Mouse (Mus musculus): ENCODE results near the gene Pfn1. TPM values are rescaled to one million over a fixed set of nuclear protein-coding genes. Genes with fewer than 3 reads are reported as not detected.

Gene Pfn1
- polyA plus RNA-seq, 1 experiment from 2014 or later = 578 TPM

GRCm38 (mm10) chr11:70638293-70638692, 16.2 kb downstream of the Pfn1 start:
- no peaks in the 10 kb centered on the region for H3K4me1 ChIP-seq (ENCODE audit: control insufficient read depth, insufficient read depth, low read length)
- WGBS = 78% methylated on average over 1 of the region's 1 CpGs
- no peaks in the 10 kb centered on the region for H3K27me3 ChIP-seq (ENCODE audit: control insufficient read depth, insufficient read depth, low read length)
- ATAC-seq (ENCODE audit: low read depth) = no peak
- H3K9ac ChIP-seq (replicated peaks; ENCODE audit: low read depth, low read length) = no peak overlapping the region
- no peak overlapping the region for H3K4me3 ChIP-seq (ENCODE audit: low read depth, low read length)
- 0 out of 2 replicates have a peak, but pooled peaks cover 2% of the 10 kb centered on the region for H3K36me3 ChIP-seq (ENCODE audit: control insufficient read depth, insufficient read depth, low read length)
- no peak overlapping the region for H3K27ac ChIP-seq (ENCODE audit: low read depth, low read length)
- no peaks in the 10 kb centered on the region for H3K9me3 ChIP-seq (ENCODE audit: control insufficient read depth, low read length)
- H3K4me2 ChIP-seq (ENCODE audit: low read depth, low read length) = no peak overlapping the region

- H3K9me3 ChIP-seq (ENCODE audit: control insufficient read depth, low read length) = no peaks in the 10 kb centered on the region
Measured at GRCm38 (mm10) chr11:70637764-70638163, 16.7 kb downstream of the Pfn1 start.

GRCm38 (mm10) chr11:70635601-70636000, 18.8 kb downstream of the Pfn1 start:
- Histone ChIP-seq H3K36me3 (ENCODE audit: control insufficient read depth, insufficient read depth, low read length) (no peaks in the 10 kb centered on the region), H3K4me1 (ENCODE audit: control insufficient read depth, insufficient read depth, low read length) (no peaks in the 10 kb centered on the region), H3K9me3 (ENCODE audit: control insufficient read depth, low read length) (no peaks in the 10 kb centered on the region), H3K4me2 (ENCODE audit: low read depth, low read length) (no peak overlapping the region), H3K27ac (ENCODE audit: low read depth, low read length) (no peak overlapping the region), H3K27me3 (ENCODE audit: control insufficient read depth, insufficient read depth, low read length) (no peaks in the 10 kb centered on the region), H3K9ac (replicated peaks; ENCODE audit: low read depth, low read length) (no peak overlapping the region), H3K4me3 (ENCODE audit: low read depth, low read length) (no peak overlapping the region)
- no peak for ATAC-seq (ENCODE audit: low read depth)
- WGBS = 83% methylated on average over 4 of the region's 4 CpGs

More at GRCm38 (mm10) chr11:70637764-70638163, 16.7 kb downstream of the Pfn1 start:
- H3K27ac ChIP-seq (ENCODE audit: low read depth, low read length) = no peak overlapping the region
- 92% methylated on average over 1 of the region's 1 CpGs for WGBS
- no peak overlapping the region for H3K4me2 ChIP-seq (ENCODE audit: low read depth, low read length)
- no peak overlapping the region for H3K4me3 ChIP-seq (ENCODE audit: low read depth, low read length)
- H3K27me3 ChIP-seq (ENCODE audit: control insufficient read depth, insufficient read depth, low read length) = no peaks in the 10 kb centered on the region
- H3K9ac ChIP-seq (replicated peaks; ENCODE audit: low read depth, low read length) = no peak overlapping the region
- ATAC-seq (ENCODE audit: low read depth) = no peak
- H3K4me1 ChIP-seq (ENCODE audit: control insufficient read depth, insufficient read depth, low read length) = no peaks in the 10 kb centered on the region
- 0 out of 2 replicates have a peak, but pooled peaks cover under 1% of the 10 kb centered on the region for H3K36me3 ChIP-seq (ENCODE audit: control insufficient read depth, insufficient read depth, low read length)

GRCm38 (mm10) chr11:70630129-70630528, 24.3 kb downstream of the Pfn1 start:
- Histone ChIP-seq H3K4me2 (ENCODE audit: low read depth, low read length) (no peak overlapping the region), H3K4me1 (ENCODE audit: control insufficient read depth, insufficient read depth, low read length) (no peaks in the 10 kb centered on the region), H3K9me3 (ENCODE audit: control insufficient read depth, low read length) (no peaks in the 10 kb centered on the region), H3K36me3 (ENCODE audit: control insufficient read depth, insufficient read depth, low read length) (no peaks in the 10 kb centered on the region), H3K27ac (ENCODE audit: low read depth, low read length) (no peak overlapping the region), H3K4me3 (ENCODE audit: low read depth, low read length) (no peak overlapping the region), H3K9ac (replicated peaks; ENCODE audit: low read depth, low read length) (no peak overlapping the region), H3K27me3 (ENCODE audit: control insufficient read depth, insufficient read depth, low read length) (no peaks in the 10 kb centered on the region)
- WGBS = 72% methylated on average over 7 of the region's 7 CpGs
- ATAC-seq (ENCODE audit: low read depth) = no peak

- Histone ChIP-seq H3K9ac (replicated peaks; ENCODE audit: low read depth, low read length) (no peak overlapping the region), H3K36me3 (ENCODE audit: control insufficient read depth, insufficient read depth, low read length) (no peaks in the 10 kb centered on the region), H3K4me2 (ENCODE audit: low read depth, low read length) (no peak overlapping the region), H3K4me3 (ENCODE audit: low read depth, low read length) (no peak overlapping the region), H3K9me3 (ENCODE audit: control insufficient read depth, low read length) (no peaks in the 10 kb centered on the region), H3K27ac (ENCODE audit: low read depth, low read length) (no peak overlapping the region), H3K27me3 (ENCODE audit: control insufficient read depth, insufficient read depth, low read length) (no peaks in the 10 kb centered on the region), H3K4me1 (ENCODE audit: control insufficient read depth, insufficient read depth, low read length) (no peaks in the 10 kb centered on the region)
- 52% methylated on average over 5 of the region's 5 CpGs for WGBS
- no peak for ATAC-seq (ENCODE audit: low read depth)
Measured at GRCm38 (mm10) chr11:70629557-70629956, 24.9 kb downstream of the Pfn1 start.

- 77% methylated on average over 2 of the region's 2 CpGs for WGBS
- Histone ChIP-seq H3K4me3 (ENCODE audit: low read depth, low read length) (no peak overlapping the region), H3K27me3 (ENCODE audit: control insufficient read depth, insufficient read depth, low read length) (no peaks in the 10 kb centered on the region), H3K36me3 (ENCODE audit: control insufficient read depth, insufficient read depth, low read length) (no peaks in the 10 kb centered on the region), H3K4me2 (ENCODE audit: low read depth, low read length) (no peak overlapping the region), H3K27ac (ENCODE audit: low read depth, low read length) (no peak overlapping the region), H3K9ac (replicated peaks; ENCODE audit: low read depth, low read length) (no peak overlapping the region), H3K9me3 (ENCODE audit: control insufficient read depth, low read length) (no peaks in the 10 kb centered on the region), H3K4me1 (ENCODE audit: control insufficient read depth, insufficient read depth, low read length) (no peaks in the 10 kb centered on the region)
- ATAC-seq (ENCODE audit: low read depth) = no peak
Measured at GRCm38 (mm10) chr11:70628431-70628830, 26.0 kb downstream of the Pfn1 start.

GRCm38 (mm10) chr11:70626877-70627276, 27.6 kb downstream of the Pfn1 start:
- Histone ChIP-seq H3K36me3 (ENCODE audit: control insufficient read depth, insufficient read depth, low read length) (no peaks in the 10 kb centered on the region), H3K4me3 (ENCODE audit: low read depth, low read length) (no peak overlapping the region), H3K4me1 (ENCODE audit: control insufficient read depth, insufficient read depth, low read length) (no peaks in the 10 kb centered on the region), H3K27me3 (ENCODE audit: control insufficient read depth, insufficient read depth, low read length) (no peaks in the 10 kb centered on the region), H3K9ac (replicated peaks; ENCODE audit: low read depth, low read length) (no peak overlapping the region), H3K27ac (ENCODE audit: low read depth, low read length) (no peak overlapping the region), H3K4me2 (ENCODE audit: low read depth, low read length) (no peak overlapping the region), H3K9me3 (ENCODE audit: control insufficient read depth, low read length) (no peaks in the 10 kb centered on the region)
- no peak for ATAC-seq (ENCODE audit: low read depth)
- 77% methylated on average over 4 of the region's 4 CpGs for WGBS

GRCm38 (mm10) chr11:70625473-70625872, 29.0 kb downstream of the Pfn1 start:
- no peaks in the 10 kb centered on the region for H3K4me1 ChIP-seq (ENCODE audit: control insufficient read depth, insufficient read depth, low read length)
- H3K27me3 ChIP-seq (ENCODE audit: control insufficient read depth, insufficient read depth, low read length) = no peaks in the 10 kb centered on the region
- no peak overlapping the region for H3K27ac ChIP-seq (ENCODE audit: low read depth, low read length)
- no peaks in the 10 kb centered on the region for H3K9me3 ChIP-seq (ENCODE audit: control insufficient read depth, low read length)
- H3K9ac ChIP-seq (replicated peaks; ENCODE audit: low read depth, low read length) = no peak overlapping the region
- WGBS = 46% methylated on average over 4 of the region's 4 CpGs
- H3K4me3 ChIP-seq (ENCODE audit: low read depth, low read length) = no peak overlapping the region
- no peak for ATAC-seq (ENCODE audit: low read depth)
- H3K4me2 ChIP-seq (ENCODE audit: low read depth, low read length) = no peak overlapping the region
- H3K36me3 ChIP-seq (ENCODE audit: control insufficient read depth, insufficient read depth, low read length) = no peaks in the 10 kb centered on the region

GRCm38 (mm10) chr11:70623053-70623742, 31.2 kb downstream of the Pfn1 start:
- ATAC-seq (ENCODE audit: low read depth) = no peak
- 86% methylated on average over 10 of the region's 10 CpGs for WGBS
- Histone ChIP-seq H3K4me3 (ENCODE audit: low read depth, low read length) (no peak overlapping the region), H3K36me3 (ENCODE audit: control insufficient read depth, insufficient read depth, low read length) (no peaks in the 10 kb centered on the region), H3K9me3 (ENCODE audit: control insufficient read depth, low read length) (no peaks in the 10 kb centered on the region), H3K4me2 (ENCODE audit: low read depth, low read length) (no peak overlapping the region), H3K27me3 (ENCODE audit: control insufficient read depth, insufficient read depth, low read length) (no peaks in the 10 kb centered on the region), H3K4me1 (ENCODE audit: control insufficient read depth, insufficient read depth, low read length) (no peaks in the 10 kb centered on the region), H3K27ac (ENCODE audit: low read depth, low read length) (no peak overlapping the region), H3K9ac (replicated peaks; ENCODE audit: low read depth, low read length) (no peak overlapping the region)
